Mouse (Mus musculus) stomach, embryonic 16.5 days (tissue): Measurements from ENCODE around the gene Lif. TPM values are rescaled to one million over a fixed set of nuclear protein-coding genes. Genes with fewer than 3 reads are reported as not detected.

Experiments
- ATAC-seq: fragments of 200-750 bp; cut with Nextera tagmentation; 2 replicates; pipeline ENCODE4 v1.8.0; 2017; ENCODE audit warnings: moderate number of reproducible peaks, moderate TSS enrichment; ENCODE audit not compliant: insufficient read depth, low FRiP score
- H3K27ac ChIP-seq: fragments of 300-500 bp; sonication (generic); 2 replicates; pipeline ENCODE4 v1.5.1; 2014; ENCODE audit warnings: low read length
- H3K27me3 ChIP-seq: fragments of 300-500 bp; sonication (generic); 2 replicates; pipeline ENCODE4 v1.6.1; 2014; ENCODE audit warnings: low read length, control low read depth, mixed read lengths; ENCODE audit not compliant: control insufficient read depth, insufficient read depth
- H3K36me3 ChIP-seq: fragments of 300-500 bp; sonication (generic); 2 replicates; pipeline ENCODE4 v1.6.1; 2014; ENCODE audit warnings: low read length; ENCODE audit not compliant: control insufficient read depth, insufficient read depth
- H3K4me1 ChIP-seq: fragments of 300-500 bp; sonication (generic); 2 replicates; pipeline ENCODE4 v1.6.1; 2014; ENCODE audit warnings: low read length, control low read depth, mixed read lengths; ENCODE audit not compliant: control insufficient read depth, insufficient read depth
- H3K4me2 ChIP-seq: fragments of 300-500 bp; sonication (generic); 2 replicates; pipeline ENCODE4 v1.6.1; 2014; ENCODE audit warnings: low read depth, low read length, mixed read lengths
- H3K4me3 ChIP-seq: fragments of 300-500 bp; sonication (generic); replicated peaks from 2 replicates; pipeline ENCODE4 v1.5.1; 2014; ENCODE audit warnings: mild to moderate bottlenecking, low read length
- H3K9ac ChIP-seq: fragments of 300-500 bp; sonication (generic); 2 replicates; pipeline ENCODE4 v1.6.1; 2014; ENCODE audit warnings: low read length
- H3K9me3 ChIP-seq: fragments of 300-500 bp; sonication (generic); replicated peaks from 2 replicates; pipeline ENCODE4 v1.6.1; 2016; ENCODE audit warnings: low read length, control low read depth; ENCODE audit not compliant: control insufficient read depth
- WGBS: fragments of 180-500 bp; shearing (Covaris S2); extraction: QIAGEN DNeasy Blood & Tissue Kit; methylation state at CpG from one replicate; pipeline ENCODE4 v1.1.7; 2014; 5-methylcytosine and 5-hydroxymethylcytosine counted together
- polyA plus RNA-seq: library from polyadenylated mRNA; unstranded; fragments of >200 nt; fragmentation: Nextera tagmentation; extraction: Ambion mirVana; gene quantifications from 2 replicates; pipeline ENCODE4 v1.2.1, GENCODE M21; 2015

Lif gene
- polyA plus RNA-seq, 1 experiment from 2014 or later = 1.1 TPM

GRCm38 (mm10) chr11:4224223-4224622 lies 33.1 kb upstream of the Lif start:
- 56% methylated on average over 2 of the region's 2 CpGs for WGBS
- no peaks in the 10 kb centered on the region for H3K36me3 ChIP-seq
- no peak for ATAC-seq

GRCm38 (mm10) chr11:4226569-4227325 lies 30.6 kb upstream of the Lif start:
- 76% methylated on average over 5 of the region's 5 CpGs for WGBS
- H3K36me3 ChIP-seq = no peaks in the 10 kb centered on the region
- H3K9ac ChIP-seq = no peak overlapping the region
- H3K4me3 ChIP-seq = no peak overlapping the region
- no peaks in the 10 kb centered on the region for H3K4me1 ChIP-seq
- H3K9me3 ChIP-seq = no peaks in the 10 kb centered on the region
- no peaks in the 10 kb centered on the region for H3K27me3 ChIP-seq
- no peak for ATAC-seq
- H3K4me2 ChIP-seq = no peak overlapping the region
- no peak overlapping the region for H3K27ac ChIP-seq

More at GRCm38 (mm10) chr11:4224223-4224622, 33.1 kb upstream of the Lif start:
- Histone ChIP-seq H3K4me1 (0 out of 2 replicates have a peak, but pooled peaks cover 1% of the 10 kb centered on the region), H3K9ac (no peak overlapping the region), H3K4me2 (no peak overlapping the region), H3K27ac (no peak overlapping the region), H3K27me3 (no peaks in the 10 kb centered on the region), H3K9me3 (no peaks in the 10 kb centered on the region), H3K4me3 (no peak overlapping the region)

GRCm38 (mm10) chr11:4228463-4228862 lies 28.9 kb upstream of the Lif start:
- ATAC-seq = no peak
- H3K4me3 ChIP-seq = no peak overlapping the region
- 44% methylated on average over 8 of the region's 8 CpGs for WGBS
- no peak overlapping the region for H3K9ac ChIP-seq
- H3K27ac ChIP-seq = no peak overlapping the region
- H3K4me1 ChIP-seq = no peaks in the 10 kb centered on the region
- H3K9me3 ChIP-seq = no peaks in the 10 kb centered on the region
- no peak overlapping the region for H3K4me2 ChIP-seq
- H3K36me3 ChIP-seq = no peaks in the 10 kb centered on the region
- no peaks in the 10 kb centered on the region for H3K27me3 ChIP-seq

- Histone ChIP-seq H3K9me3 (no peaks in the 10 kb centered on the region), H3K27me3 (no peaks in the 10 kb centered on the region), H3K4me2 (no peak overlapping the region), H3K36me3 (no peaks in the 10 kb centered on the region), H3K4me1 (no peaks in the 10 kb centered on the region), H3K27ac (no peak overlapping the region), H3K4me3 (no peak overlapping the region), H3K9ac (no peak overlapping the region)
- no peak for ATAC-seq
- 59% methylated on average over 4 of the region's 4 CpGs for WGBS
Observed at GRCm38 (mm10) chr11:4229841-4230240, 27.5 kb upstream of the Lif start.

- ATAC-seq = no peak
- no peaks in the 10 kb centered on the region for H3K9me3 ChIP-seq
- WGBS = 85% methylated on average over 2 of the region's 2 CpGs
Observed at GRCm38 (mm10) chr11:4231435-4231834, 25.9 kb upstream of the Lif start.

GRCm38 (mm10) chr11:4232644-4233043 lies 24.7 kb upstream of the Lif start:
- Histone ChIP-seq H3K9ac (no peak overlapping the region), H3K27ac (no peak overlapping the region), H3K27me3 (no peaks in the 10 kb centered on the region), H3K4me2 (no peak overlapping the region), H3K4me1 (no peaks in the 10 kb centered on the region), H3K36me3 (no peaks in the 10 kb centered on the region), H3K9me3 (no peaks in the 10 kb centered on the region), H3K4me3 (no peak overlapping the region)
- WGBS = 59% methylated on average over 12 of the region's 12 CpGs
- no peak for ATAC-seq

More at GRCm38 (mm10) chr11:4231435-4231834, 25.9 kb upstream of the Lif start:
- H3K36me3 ChIP-seq = no peaks in the 10 kb centered on the region
- H3K27ac ChIP-seq = no peak overlapping the region
- no peaks in the 10 kb centered on the region for H3K27me3 ChIP-seq
- no peaks in the 10 kb centered on the region for H3K4me1 ChIP-seq
- H3K9ac ChIP-seq = no peak overlapping the region
- no peak overlapping the region for H3K4me2 ChIP-seq
- no peak overlapping the region for H3K4me3 ChIP-seq

GRCm38 (mm10) chr11:4235052-4235655 lies 22.2 kb upstream of the Lif start:
- no peak overlapping the region for H3K4me2 ChIP-seq
- H3K27ac ChIP-seq = no peak overlapping the region
- no peak for ATAC-seq
- no peaks in the 10 kb centered on the region for H3K36me3 ChIP-seq
- WGBS = 85% methylated on average over 6 of the region's 6 CpGs
- H3K9me3 ChIP-seq = 0 out of 2 replicates have a peak, but pooled peaks cover 3% of the 10 kb centered on the region
- H3K4me1 ChIP-seq = no peaks in the 10 kb centered on the region
- no peak overlapping the region for H3K4me3 ChIP-seq
- no peak overlapping the region for H3K9ac ChIP-seq
- no peaks in the 10 kb centered on the region for H3K27me3 ChIP-seq

GRCm38 (mm10) chr11:4235665-4236545 lies 21.5 kb upstream of the Lif start, which contains the start of gene Osm:
Gene Osm (plus strand): TSS chr11:4236420.
- 56% methylated on average over 16 of the region's 16 CpGs for WGBS
- Histone ChIP-seq H3K36me3 (no peaks in the 10 kb centered on the region), H3K4me2 (no peak within 1 kb of the TSS), H3K9me3 (0 out of 2 replicates have a peak, but pooled peaks cover 3% of the 10 kb centered on the region), H3K4me1 (no peaks in the 10 kb centered on the region), H3K4me3 (no peak within 1 kb of the TSS), H3K9ac (no peak within 1 kb of the TSS), H3K27ac (no peak within 1 kb of the TSS), H3K27me3 (no peaks in the 10 kb centered on the region)
- ATAC-seq = no peak
